Mouse (Mus musculus) G1E (cell line): ENCODE measurements around the gene Slc25a20.

Source experiments
- CTCF ChIP-seq: IDR thresholded peaks from 2 replicates; pipeline ENCODE4 v1.5.1; 2012; ENCODE audit warnings: low read depth, low read length, inconsistent platforms, mixed read lengths
- GATA1 ChIP-seq: IDR thresholded peaks from 2 replicates; pipeline ENCODE4 v1.6.1; 2012; ENCODE audit warnings: borderline replicate concordance, low read length, inconsistent platforms, mixed read lengths
- TAL1 ChIP-seq: conservative IDR thresholded peaks from 2 replicates; pipeline ENCODE4 v1.6.1; 2012; ENCODE audit warnings: low read depth, low read length, inconsistent platforms, mixed read lengths

- TF ChIP-seq CTCF (no peak), GATA1 (no peak), TAL1 (no peak)
Measured at GRCm38 (mm10) chr9:108628141-108628540, 33.7 kb upstream of the Slc25a20 start.
